Mouse (Mus musculus): ENCODE data around the gene Khdrbs1.

GRCm38 (mm10) chr4:129755455-129755854 lies 13.4 kb upstream of the Khdrbs1 start:
- TF ChIP-seq TAL1 (IDR thresholded peaks at IDR 0.05; ENCODE audit: low read length), result no peak
- no peak for TF ChIP-seq GATA1 (IDR thresholded peaks at IDR 0.05; ENCODE audit: low read length)

Data from erythroblast, embryonic 14.5 days (primary cell).